Mouse (Mus musculus) left cerebral cortex, postnatal 4 days (tissue): Measurements from ENCODE around the gene Alcam. TPM values are rescaled to one million over a fixed set of nuclear protein-coding genes. Genes with fewer than 3 reads are reported as not detected.

Source experiments
- DNase-seq: peaks from one replicate; pipeline ENCODE4 v3.0.0-alpha.2; 2022
- intact Hi-C: fragments of 180-260 bp; cut with DNase I; formaldehyde crosslinking; loops from one replicate; pipeline ENCODE4 v1.15.1; 2025
- total RNA-seq, 2 experiments: library from RNA; stranded (reverse); gene quantifications; 2 replicates each; pipeline ENCODE4 v1.2.3; 2021

Gene Alcam
- total RNA-seq, 2 experiments from 2014 or later: 147 to 150 TPM

- intact Hi-C loops: no loop called here
- DNase-seq: no peak
Observed at GRCm38 (mm10) chr16:52292440-52293048, 161.3 kb downstream of the Alcam start.

GRCm38 (mm10) chr16:52280186-52280585 is 173.7 kb downstream of the Alcam start:
- intact Hi-C loops: no loop called here
- DNase-seq: peak; percentile 38

- intact Hi-C loops: no loop called here
- DNase-seq: no peak
Observed at GRCm38 (mm10) chr16:52265066-52265465, 188.8 kb downstream of the Alcam start.

- intact Hi-C loops: no loop called here
Observed at GRCm38 (mm10) chr16:52263751-52264150, 190.1 kb downstream of the Alcam start.

GRCm38 (mm10) chr16:52262582-52262981 is 191.3 kb downstream of the Alcam start:
- intact Hi-C loops: no loop called here

More at GRCm38 (mm10) chr16:52263751-52264150, 190.1 kb downstream of the Alcam start:
- DNase-seq: no peak

GRCm38 (mm10) chr16:52261755-52262154 is 192.1 kb downstream of the Alcam start:
- intact Hi-C loops: no loop called here
- no peak for DNase-seq

More at GRCm38 (mm10) chr16:52262582-52262981, 191.3 kb downstream of the Alcam start:
- no peak for DNase-seq

- no peak for DNase-seq
- intact Hi-C loops: no loop called here
Observed at GRCm38 (mm10) chr16:52250935-52251334, 202.9 kb downstream of the Alcam start.

GRCm38 (mm10) chr16:52250196-52250595 is 203.7 kb downstream of the Alcam start:
- intact Hi-C loops: no loop called here
- no peak for DNase-seq

GRCm38 (mm10) chr16:52243421-52243973 is 210.4 kb downstream of the Alcam start:
- intact Hi-C loops: no loop called here

GRCm38 (mm10) chr16:52242144-52242543 is 211.7 kb downstream of the Alcam start:
- no peak for DNase-seq
- intact Hi-C loops: no loop called here

More at GRCm38 (mm10) chr16:52243421-52243973, 210.4 kb downstream of the Alcam start:
- no peak for DNase-seq

GRCm38 (mm10) chr16:52229930-52230329 is 223.9 kb downstream of the Alcam start:
- intact Hi-C loops: no loop called here
- DNase-seq: no peak

GRCm38 (mm10) chr16:52229446-52229845 is 224.4 kb downstream of the Alcam start:
- DNase-seq: no peak
- intact Hi-C loops: no loop called here

GRCm38 (mm10) chr16:52222896-52223295 is 231.0 kb downstream of the Alcam start:
- no peak for DNase-seq
- intact Hi-C loops: no loop called here

GRCm38 (mm10) chr16:52219069-52219468 is 234.8 kb downstream of the Alcam start:
- intact Hi-C loops: no loop called here
- DNase-seq: peak; percentile 34

- intact Hi-C loops: no loop called here
- DNase-seq: no peak
Observed at GRCm38 (mm10) chr16:52210844-52211606, 242.8 kb downstream of the Alcam start.

- DNase-seq: no peak
- intact Hi-C loops: no loop called here
Observed at GRCm38 (mm10) chr16:52200107-52200506, 253.8 kb downstream of the Alcam start.
